Mouse (Mus musculus) natural killer cell, adult 2 months (primary cell): ENCODE data around the gene H2al1f.
"Not testable (repeated sequence)": the region's sequence is repeated elsewhere in the genome, so short reads cannot be mapped to it uniquely, and the experiment has no call there.

Experiments
- DNase-seq, 2 experiments: peaks; one replicate each; pipeline ENCODE4 v3.0.0; 2022; ENCODE audit warnings: low spot score in 2 of 2

The H2al1f gene

DNA sequence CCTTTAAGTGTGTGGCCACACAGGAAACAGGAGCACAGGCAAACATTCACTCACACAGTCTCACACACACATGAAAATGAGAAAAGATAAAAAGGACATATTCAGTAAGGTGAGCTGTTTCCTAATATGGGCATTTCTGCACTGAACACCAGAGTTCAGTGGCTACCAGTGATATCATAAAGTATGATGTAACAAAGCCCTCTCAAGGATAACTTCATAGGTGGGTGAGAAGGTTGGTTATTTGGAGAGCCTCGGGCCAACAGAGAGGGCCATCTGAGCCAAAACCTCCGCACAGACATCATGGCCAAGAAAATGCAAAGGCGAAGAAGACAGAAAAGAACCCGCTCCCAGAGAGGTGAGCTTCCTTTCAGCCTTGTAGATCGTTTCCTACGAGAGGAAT, at the start of gene H2al1f:
Gene H2al1f (plus strand): TSS at position 301 of the 400 bp plus-strand sequence.
- DNase-seq: not testable (repeated sequence)

DNA sequence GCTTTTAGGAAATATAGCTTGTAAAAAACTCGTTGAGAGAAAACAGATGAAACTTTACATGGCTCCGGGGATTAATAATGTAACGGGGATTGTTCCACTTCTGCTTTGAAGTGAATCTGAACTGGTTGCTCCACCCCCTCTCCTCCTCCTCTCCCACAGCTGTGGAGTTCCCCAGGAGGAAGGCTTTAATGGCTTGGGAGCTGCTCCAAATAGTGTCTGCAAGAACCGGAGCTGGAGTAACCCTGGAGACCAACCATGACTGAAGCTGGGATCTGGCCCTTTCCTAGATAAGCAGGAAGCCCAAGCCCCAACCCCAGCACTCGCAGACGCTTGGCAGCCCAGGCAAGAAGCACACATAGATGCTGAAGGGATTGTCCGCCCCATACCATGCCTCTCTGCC, 47.2 kb upstream of the H2al1f start:
- DNase-seq: no peak

DNA sequence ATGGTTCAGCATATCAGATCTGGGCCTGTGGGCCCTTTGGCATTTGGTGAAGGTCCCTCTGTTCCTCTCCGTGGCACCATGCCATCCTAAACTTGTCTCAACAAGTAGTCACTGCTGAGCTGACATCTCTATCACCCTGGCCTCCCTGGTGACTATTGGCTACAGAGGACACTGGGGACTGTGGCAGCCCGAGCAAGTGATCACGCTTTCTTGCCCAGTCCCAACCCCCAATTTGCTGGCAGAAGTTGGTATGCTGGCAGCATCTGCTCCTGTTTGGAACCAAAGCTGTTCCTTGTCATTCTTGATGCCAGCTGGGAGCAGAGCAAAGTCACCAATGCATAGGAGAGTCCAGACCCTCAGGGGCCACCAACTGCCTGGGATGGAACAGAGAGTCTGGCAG, 45.9 kb upstream of the H2al1f start:
- DNase-seq: no peak

DNA sequence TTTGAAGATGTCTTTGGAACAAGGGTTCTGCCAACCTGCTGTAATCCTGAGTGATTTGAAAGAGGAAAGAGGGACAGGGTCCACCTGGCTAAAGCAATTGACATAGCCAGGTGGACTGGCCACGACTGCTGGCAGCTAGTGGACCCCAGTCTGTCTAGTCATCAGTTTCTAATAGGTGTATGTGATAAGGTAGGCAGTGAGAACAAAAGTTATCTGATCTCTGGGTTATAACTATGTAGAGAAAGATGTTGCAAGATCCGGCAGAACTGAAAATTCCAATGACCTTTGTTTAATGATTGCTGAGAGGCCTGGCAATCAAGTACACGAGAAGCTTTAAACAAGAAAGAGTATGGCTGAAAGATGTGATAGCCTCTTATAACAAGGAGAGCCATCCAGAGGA, 41.8 kb upstream of the H2al1f start:
- no peak for DNase-seq

DNA sequence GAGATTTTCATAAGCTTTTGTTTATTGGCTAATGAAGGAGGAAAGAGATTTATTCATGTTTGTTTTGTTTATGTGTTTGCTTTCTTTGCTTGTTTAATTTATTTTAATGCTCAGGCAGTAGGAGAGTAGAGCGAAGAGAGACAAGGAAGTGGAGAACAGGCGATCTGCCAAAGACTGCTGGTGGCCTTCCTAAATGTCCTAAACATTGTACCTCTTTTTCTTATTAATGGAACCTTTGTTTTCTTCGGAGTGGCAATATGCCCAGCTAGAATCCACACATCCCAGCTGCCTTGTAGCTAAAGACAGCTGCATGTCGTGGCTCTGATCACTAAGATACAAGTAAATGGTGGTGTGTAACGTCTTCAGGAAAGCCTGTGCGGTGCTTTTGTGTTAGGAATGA, 37.9 kb upstream of the H2al1f start:
- DNase-seq: no peak

DNA sequence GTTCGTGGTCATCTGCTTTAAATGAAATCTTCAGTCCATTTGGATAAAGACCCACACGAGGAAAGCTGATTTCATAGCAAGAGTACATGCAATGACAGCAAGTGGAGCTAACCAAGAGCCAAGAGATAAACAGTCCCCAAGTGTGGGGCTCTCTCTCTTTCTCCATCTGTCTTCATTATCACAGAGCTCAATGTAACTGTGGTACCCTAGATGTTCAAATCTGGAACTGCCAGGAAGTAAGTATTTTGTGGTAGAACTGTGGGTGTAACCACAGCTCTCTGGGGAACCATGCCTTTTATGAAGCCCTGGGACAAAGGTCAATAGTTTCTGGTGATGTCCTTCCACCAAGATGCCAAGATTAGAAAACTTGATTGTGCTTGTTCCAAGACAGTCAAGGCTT, 34.2 kb upstream of the H2al1f start:
- no peak for DNase-seq

DNA sequence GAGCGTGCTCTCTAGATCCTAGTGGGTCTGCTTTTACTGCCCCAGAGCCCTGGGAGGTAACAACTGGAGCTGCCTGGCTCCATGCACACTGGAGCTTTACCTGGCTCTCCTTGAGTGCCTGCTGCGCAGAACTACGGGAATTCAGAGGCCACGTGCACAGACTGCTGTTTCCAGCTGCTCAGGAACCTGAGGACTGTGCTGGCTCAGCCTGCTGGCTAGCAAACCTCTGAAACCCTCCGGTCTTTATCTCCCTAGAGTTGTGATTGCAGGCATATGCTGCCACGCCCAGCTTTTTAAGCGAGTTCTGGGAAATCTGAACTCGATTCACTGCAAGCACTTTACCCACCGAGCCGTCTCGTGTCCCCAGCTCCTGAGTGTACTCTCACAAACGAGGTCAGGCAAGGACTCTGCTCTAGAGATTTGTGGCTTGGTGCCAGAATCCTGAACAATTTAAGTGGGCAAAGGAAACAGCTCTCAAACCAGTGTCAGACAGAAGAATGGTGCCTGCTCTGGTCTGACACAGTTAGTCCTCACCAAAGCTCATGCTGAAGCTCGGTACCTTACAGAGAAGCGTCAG, 26.6 kb upstream of the H2al1f start:
- DNase-seq: no peak

DNA sequence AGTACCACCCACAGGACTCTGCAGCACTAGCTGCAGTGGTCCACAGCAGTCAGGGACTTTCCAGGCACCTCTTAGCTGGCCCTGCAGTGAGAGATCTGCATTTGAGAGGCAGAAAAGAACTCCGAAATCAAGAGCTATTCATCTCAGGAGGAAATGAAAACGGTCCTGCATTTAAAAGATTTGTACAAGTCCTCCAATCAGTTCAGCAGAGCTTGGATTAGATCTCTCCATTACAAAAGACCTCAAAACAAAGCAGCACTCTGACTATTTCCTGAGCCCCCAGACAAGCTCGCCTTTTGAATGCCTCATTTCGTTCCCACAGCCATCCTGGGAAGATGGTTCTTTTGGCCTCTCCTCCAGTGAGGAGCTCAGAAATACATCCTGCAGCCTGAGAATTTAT, 25.7 kb upstream of the H2al1f start:
- no peak for DNase-seq

DNA sequence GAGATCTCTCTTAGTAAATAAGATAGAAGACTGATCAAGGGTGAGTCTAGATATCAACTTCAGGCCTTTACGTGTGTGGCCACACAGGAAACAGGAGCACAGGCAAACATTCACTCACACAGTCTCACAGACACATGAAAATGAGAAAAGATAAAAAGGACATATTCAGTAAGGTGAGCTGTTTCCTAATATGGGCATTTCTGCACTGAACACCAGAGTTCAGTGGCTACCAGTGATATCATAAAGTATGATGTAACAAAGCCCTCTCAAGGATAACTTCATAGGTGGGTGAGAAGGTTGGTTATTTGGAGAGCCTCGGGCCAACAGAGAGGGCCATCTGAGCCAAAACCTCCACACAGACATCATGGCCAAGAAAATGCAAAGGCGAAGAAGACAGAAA, 16.0 kb upstream of the H2al1f start, which contains the start of gene H2al1a:
Gene H2al1a (plus strand): TSS at position 301 of the 400 bp plus-strand sequence.
- DNase-seq: not testable (repeated sequence)

DNA sequence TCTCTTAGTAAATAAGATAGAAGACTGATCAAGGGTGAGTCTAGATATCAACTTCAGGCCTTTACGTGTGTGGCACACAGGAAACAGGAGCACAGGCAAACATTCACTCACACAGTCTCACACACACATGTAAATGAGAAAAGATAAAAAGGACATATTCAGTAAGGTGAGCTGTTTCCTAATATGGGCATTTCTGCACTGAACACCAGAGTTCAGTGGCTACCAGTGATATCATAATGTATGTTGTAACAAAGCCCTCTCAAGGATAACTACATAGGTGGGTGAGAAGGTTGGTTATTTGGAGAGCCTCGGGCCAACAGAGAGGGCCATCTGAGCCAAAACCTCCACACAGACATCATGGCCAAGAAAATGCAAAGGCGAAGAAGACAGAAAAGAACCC, 12.8 kb upstream of the H2al1f start, which contains the start of gene H2al1b:
Gene H2al1b (plus strand): TSS at position 301 of the 400 bp plus-strand sequence.
- not testable (repeated sequence) for DNase-seq

DNA sequence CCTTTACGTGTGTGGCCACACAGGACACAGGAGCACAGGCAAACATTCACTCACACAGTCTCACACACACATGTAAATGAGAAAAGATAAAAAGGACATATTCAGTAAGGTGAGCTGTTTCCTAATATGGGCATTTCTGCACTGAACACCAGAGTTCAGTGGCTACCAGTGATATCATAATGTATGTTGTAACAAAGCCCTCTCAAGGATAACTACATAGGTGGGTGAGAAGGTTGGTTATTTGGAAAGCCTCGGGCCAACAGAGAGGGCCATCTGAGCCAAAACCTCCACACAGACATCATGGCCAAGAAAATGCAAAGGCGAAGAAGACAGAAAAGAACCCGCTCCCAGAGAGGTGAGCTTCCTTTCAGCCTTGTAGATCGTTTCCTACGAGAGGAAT, 9.6 kb upstream of the H2al1f start, which contains the start of gene H2al1c:
Gene H2al1c (plus strand): TSS at position 301 of the 400 bp plus-strand sequence.
- not testable (repeated sequence) for DNase-seq

DNA sequence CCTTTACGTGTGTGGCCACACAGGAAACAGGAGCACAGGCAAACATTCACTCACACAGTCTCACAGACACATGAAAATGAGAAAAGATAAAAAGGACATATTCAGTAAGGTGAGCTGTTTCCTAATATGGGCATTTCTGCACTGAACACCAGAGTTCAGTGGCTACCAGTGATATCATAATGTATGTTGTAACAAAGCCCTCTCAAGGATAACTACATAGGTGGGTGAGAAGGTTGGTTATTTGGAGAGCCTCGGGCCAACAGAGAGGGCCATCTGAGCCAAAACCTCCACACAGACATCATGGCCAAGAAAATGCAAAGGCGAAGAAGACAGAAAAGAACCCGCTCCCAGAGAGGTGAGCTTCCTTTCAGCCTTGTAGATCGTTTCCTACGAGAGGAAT, 6.4 kb upstream of the H2al1f start, which contains the start of gene H2al1d:
Gene H2al1d (plus strand): TSS at position 301 of the 400 bp plus-strand sequence.
- not testable (repeated sequence) for DNase-seq

DNA sequence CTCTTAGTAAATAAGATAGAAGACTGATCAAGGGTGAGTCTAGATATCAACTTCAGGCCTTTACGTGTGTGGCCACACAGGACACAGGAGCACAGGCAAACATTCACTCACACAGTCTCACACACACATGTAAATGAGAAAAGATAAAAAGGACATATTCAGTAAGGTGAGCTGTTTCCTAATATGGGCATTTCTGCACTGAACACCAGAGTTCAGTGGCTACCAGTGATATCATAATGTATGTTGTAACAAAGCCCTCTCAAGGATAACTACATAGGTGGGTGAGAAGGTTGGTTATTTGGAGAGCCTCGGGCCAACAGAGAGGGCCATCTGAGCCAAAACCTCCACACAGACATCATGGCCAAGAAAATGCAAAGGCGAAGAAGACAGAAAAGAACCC, 3.3 kb upstream of the H2al1f start, which contains the start of gene H2al1e:
Gene H2al1e (plus strand): TSS at position 301 of the 400 bp plus-strand sequence.
- not testable (repeated sequence) for DNase-seq

DNA sequence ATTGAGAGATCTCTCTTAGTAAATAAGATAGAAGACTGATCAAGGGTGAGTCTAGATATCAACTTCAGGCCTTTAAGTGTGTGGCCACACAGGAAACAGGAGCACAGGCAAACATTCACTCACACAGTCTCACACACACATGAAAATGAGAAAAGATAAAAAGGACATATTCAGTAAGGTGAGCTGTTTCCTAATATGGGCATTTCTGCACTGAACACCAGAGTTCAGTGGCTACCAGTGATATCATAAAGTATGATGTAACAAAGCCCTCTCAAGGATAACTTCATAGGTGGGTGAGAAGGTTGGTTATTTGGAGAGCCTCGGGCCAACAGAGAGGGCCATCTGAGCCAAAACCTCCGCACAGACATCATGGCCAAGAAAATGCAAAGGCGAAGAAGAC, 3.0 kb downstream of the H2al1f start, which contains the start of gene H2al1g:
Gene H2al1g (plus strand): TSS at position 301 of the 400 bp plus-strand sequence.
- DNase-seq: not testable (repeated sequence)

DNA sequence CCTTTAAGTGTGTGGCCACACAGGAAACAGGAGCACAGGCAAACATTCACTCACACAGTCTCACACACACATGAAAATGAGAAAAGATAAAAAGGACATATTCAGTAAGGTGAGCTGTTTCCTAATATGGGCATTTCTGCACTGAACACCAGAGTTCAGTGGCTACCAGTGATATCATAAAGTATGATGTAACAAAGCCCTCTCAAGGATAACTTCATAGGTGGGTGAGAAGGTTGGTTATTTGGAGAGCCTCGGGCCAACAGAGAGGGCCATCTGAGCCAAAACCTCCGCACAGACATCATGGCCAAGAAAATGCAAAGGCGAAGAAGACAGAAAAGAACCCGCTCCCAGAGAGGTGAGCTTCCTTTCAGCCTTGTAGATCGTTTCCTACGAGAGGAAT, 6.2 kb downstream of the H2al1f start, which contains the start of gene H2al1h:
Gene H2al1h (plus strand): TSS at position 301 of the 400 bp plus-strand sequence.
- DNase-seq: not testable (repeated sequence)

DNA sequence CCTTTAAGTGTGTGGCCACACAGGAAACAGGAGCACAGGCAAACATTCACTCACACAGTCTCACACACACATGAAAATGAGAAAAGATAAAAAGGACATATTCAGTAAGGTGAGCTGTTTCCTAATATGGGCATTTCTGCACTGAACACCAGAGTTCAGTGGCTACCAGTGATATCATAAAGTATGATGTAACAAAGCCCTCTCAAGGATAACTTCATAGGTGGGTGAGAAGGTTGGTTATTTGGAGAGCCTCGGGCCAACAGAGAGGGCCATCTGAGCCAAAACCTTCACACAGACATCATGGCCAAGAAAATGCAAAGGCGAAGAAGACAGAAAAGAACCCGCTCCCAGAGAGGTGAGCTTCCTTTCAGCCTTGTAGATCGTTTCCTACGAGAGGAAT, 9.4 kb downstream of the H2al1f start, which contains the start of gene H2al1i:
Gene H2al1i (plus strand): TSS at position 301 of the 400 bp plus-strand sequence.
- not testable (repeated sequence) for DNase-seq

DNA sequence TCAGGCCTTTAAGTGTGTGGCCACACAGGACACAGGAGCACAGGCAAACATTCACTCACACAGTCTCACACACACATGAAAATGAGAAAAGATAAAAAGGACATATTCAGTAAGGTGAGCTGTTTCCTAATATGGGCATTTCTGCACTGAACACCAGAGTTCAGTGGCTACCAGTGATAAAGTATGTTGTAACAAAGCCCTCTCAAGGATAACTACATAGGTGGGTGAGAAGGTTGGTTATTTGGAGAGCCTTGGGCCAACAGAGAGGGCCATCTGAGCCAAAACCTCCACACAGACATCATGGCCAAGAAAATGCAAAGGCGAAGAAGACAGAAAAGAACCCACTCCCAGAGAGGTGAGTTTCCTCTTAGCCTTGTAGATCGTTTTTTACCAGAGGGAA, 12.6 kb downstream of the H2al1f start, which contains the start of gene H2al1j:
Gene H2al1j (plus strand): TSS at position 301 of the 400 bp plus-strand sequence.
- not testable (repeated sequence) for DNase-seq

DNA sequence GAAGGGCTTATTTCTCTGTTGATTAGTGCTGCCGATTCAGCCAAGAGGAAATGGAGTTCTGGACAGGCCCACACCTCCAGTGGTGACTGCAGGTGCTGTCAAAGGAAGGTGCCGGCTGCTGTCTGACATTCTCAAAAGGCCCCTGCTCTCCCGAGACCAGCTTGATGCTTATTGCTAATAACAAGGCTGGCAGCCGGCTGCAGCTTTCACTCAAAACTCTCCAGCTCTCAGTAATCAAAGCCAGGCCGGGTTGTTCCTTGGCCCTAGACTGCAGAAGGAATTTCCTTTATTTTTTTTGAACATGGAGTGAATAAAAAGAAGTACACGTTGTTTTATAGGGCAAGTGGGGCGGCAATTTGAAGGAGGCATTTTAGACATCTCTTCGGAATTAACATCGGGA, 30.8 kb downstream of the H2al1f start:
- DNase-seq: no peak

DNA sequence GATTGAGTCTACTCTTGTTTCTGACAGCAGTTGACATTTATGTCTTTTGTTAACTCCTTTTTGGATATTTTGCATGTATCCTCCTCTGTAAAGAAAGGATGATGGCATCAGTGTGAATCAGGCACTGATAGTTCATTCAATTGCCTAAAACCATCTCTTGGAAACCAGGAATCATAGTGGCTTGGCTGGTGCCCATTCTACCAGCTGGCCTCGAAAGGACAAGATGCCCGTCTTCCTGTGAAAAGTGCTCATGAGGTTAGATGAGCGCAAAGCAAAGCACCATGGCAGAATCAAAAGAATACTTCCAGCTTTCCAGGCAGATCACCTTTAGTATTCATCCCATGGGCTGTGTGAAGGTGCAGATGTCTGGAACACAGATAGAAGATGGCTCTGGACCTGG, 31.8 kb downstream of the H2al1f start:
- no peak for DNase-seq

DNA sequence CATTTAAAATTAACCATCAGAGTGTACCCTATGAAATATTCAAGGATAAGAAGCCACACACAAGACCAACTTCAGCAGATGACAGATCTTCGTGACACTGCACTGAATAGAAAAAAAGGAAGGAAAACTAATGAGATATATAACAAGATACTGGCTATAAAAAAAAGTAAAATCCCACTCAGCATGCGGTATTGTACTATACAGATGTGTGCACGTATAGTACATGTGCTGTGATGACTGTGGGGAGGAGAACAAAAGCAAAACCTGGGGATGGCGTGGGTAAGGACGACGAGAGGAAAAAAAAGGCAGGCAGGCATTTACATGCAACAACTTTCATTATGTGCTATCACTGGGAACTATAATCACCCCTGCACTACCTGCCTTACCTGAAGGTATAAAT, 45.9 kb downstream of the H2al1f start:
- DNase-seq: no peak

DNA sequence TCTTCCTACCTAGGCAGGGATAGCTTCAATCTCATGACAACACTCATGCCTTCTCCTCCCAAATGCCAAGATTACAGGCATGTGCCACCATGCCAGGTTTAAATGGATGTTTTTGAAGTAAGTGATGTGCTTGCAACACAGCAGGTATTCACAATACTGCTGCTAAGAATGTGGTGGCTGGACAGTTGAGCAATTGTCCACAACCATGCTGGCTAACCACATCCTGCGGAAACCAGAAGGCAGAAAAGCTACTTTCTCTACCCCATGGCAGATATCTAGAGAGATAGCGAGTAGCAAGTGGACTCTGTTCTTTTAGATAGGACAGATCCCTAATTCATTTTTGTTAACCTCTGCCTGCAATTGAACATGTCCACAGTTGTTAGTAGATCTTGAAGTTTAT, 46.3 kb downstream of the H2al1f start:
- DNase-seq: peak; percentile 2 to 38

DNA sequence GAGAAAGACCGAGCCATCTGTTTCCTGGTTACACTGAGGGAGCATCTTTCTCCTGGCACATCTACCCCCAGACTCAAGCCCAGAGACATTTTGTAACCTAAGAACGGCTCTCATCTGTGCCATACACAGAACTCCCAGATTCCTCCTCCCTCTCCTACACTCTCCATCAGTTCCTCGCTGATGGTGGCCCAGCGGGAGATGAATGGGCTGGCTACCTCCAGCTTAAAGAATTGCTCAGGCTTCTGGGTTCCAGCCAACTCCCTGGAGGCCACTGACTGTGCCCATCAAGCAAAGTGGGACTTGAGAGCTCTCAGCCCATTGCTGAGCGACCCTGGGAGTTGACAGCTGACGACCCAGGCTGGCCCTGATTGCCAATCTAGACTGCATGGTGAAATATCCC, 48.9 kb downstream of the H2al1f start:
- no peak for DNase-seq
